Mouse (Mus musculus) layer of hippocampus, postnatal 25 days (tissue): ENCODE measurements around the gene Pum3. TPM values are rescaled to one million over a fixed set of nuclear protein-coding genes. Genes with fewer than 3 reads are reported as not detected.

Source experiments
- total RNA-seq, 2 experiments: library from RNA; stranded (reverse); gene quantifications; 2 replicates each; pipeline ENCODE4 v1.2.3; 2021

Gene Pum3
- total RNA-seq, 2 experiments from 2014 or later, result 50.2 to 55.3 TPM

Other genes with a start within 250 kb of the Pum3 start
- gene Vldlr, start 213.3 kb downstream of the Pum3 start, total RNA-seq, result 10 to 100 TPM; 50.7 to 53.4 TPM
- gene Kcnv2, start 107.2 kb downstream of the Pum3 start, total RNA-seq, result not detected